Mouse (Mus musculus) liver, adult (tissue): ENCODE results near the gene Arhgap29.

ENCODE experiments used
- GATA4 ChIP-seq: IDR thresholded peaks from 2 replicates; pipeline ENCODE4 v1.6.1; 2014; ENCODE audit warnings: mild to moderate bottlenecking, low read length; ENCODE audit not compliant: insufficient replicate concordance

Gene Arhgap29

DNA sequence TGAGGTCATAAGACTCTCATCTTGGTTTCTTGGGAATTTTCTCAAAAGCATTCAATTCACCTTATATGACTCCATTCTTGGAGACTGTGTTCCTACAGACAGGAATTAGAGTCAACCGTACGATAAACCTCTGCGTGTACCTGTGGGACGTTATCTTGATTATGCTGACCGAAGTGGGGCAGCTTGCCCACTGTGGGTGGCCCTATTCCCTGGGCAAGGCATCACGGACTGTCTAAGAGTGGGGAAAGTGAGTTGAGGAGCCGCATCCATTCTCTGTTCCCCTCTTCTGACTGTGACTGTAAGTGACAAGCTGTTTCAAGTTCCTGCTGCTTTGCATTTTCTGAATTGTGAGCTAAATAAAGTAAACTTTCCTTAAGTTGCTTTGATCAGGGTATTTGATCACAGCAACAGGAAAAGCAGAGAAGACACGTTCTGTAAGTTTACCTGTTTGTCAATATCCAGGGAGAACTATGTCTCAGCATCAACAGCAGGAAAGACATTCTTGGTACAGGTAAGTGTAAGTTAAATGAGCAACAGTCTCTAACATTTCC lies at the start of gene Arhgap29:
Gene Arhgap29 (plus strand): TSS at position 501 of the 551 bp plus-strand sequence.
- no peak for TF ChIP-seq GATA4

DNA sequence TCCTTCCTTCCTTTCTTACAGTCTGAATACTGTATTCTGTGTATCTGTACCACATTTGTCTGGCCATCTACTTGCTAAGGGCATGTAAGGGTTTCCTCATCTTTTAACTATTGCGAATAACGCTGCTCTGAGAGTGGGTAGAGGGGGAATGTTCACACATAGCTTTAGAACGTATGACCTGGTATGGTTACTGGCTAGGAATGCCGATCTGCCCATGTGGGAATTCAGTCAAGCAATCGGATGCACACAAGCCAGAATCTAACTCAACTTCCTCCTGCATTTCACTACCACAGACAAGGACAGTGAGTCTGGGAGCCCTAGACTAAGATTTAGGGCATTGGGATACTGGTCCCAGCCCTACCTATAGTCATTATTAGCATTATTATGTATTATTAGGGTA lies 49.6 kb upstream of the Arhgap29 start:
- no peak for TF ChIP-seq GATA4

- TF ChIP-seq GATA4 = no peak
These were observed 49.1 kb upstream of the Arhgap29 start for GRCm38 (mm10) chr3:121903286-121903685.

DNA sequence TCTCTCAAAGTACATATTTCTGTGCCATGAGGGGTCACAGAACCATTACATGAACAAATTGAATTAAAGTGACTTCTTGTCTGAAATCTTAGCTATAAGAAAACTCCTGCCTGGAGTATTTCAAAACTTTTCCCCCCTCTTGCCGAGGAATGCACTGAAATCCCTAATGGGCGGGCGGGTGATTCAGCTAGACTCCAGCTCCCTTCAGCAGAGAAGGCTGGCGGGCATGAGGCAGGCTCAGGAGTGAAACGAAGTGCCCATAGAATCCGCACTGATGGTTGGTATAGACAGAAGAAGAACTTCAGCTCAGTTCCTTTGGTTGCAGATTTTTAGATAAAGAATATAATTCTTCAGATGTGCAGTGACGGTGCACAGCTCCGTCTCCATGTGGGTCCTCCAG lies 48.6 kb upstream of the Arhgap29 start:
- TF ChIP-seq GATA4 = no peak

DNA sequence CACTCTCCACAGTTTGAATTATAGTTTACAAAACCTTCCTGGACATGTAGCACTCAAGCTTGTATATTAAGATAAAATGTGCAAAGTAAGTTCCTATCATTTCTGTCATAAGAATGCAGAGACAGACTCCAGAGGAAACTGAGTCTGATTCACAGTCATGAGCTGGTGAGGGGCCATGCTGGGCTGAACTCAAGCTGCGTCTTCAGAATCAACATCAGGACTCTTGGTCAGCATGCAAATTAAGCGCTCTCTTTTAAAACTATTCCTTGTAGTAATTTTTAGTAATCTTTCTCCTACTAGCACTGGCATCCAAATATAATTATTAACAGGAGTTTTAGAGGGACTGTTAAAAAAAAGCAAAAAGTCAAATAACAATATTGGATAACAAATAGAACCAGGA lies 47.9 kb upstream of the Arhgap29 start:
- TF ChIP-seq GATA4 = no peak

DNA sequence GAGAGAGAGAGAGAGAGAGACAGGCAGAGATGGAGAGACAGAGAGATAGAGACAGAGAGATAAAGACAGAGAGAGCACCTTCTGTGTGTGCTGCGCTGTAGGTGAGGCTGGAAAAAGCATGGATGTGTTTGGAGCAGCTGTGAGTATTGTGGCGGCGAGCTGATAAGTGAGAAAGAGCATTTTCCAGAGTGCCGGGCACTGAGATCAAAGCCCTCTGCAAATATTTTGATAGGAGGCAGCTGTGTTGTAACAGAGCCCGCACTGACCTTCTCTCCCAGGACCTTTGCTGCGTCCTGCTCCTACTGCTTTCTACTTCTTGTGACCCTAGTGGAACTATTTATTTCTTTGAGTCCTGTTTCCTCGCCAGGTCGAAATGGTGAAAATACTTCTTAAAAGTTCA lies 45.7 kb upstream of the Arhgap29 start:
- TF ChIP-seq GATA4 = peak; percentile 76; the same call in 1 of the 2 replicates

DNA sequence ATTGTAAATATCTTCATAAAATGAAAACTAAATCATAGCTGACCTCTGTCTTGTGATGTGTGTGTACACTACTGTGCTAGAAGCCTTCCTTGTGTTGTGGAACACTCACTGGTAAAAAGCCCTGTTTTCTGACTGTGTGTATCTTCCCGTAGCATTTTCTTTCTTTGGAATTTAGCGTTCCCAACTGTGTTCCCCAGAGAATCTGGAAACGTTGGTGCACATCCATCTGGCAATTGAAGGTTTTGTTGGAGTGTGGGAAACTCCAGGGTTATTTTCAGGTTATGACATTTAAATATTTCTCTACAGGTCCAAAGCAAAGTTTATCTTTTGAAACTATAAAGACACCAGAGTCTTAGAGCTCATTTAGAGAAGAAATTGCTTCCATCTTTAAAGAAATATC lies 43.2 kb upstream of the Arhgap29 start:
- no peak for TF ChIP-seq GATA4

GRCm38 (mm10) chr3:121913476-121913875 lies 38.9 kb upstream of the Arhgap29 start:
- TF ChIP-seq GATA4 = no peak

- TF ChIP-seq GATA4 = peak; percentile 92
These were observed 37.7 kb upstream of the Arhgap29 start for GRCm38 (mm10) chr3:121914459-121915185.

GRCm38 (mm10) chr3:121915191-121915590 lies 37.1 kb upstream of the Arhgap29 start:
- TF ChIP-seq GATA4 = peak; percentile 66; the same call in 1 of the 2 replicates

- TF ChIP-seq GATA4 = no peak
These were observed 35.4 kb upstream of the Arhgap29 start for GRCm38 (mm10) chr3:121916802-121917532.

GRCm38 (mm10) chr3:121917658-121918057 lies 34.7 kb upstream of the Arhgap29 start:
- TF ChIP-seq GATA4 = no peak

GRCm38 (mm10) chr3:121919961-121920360 lies 32.4 kb upstream of the Arhgap29 start:
- TF ChIP-seq GATA4 = no peak

GRCm38 (mm10) chr3:121920769-121921168 lies 31.6 kb upstream of the Arhgap29 start:
- no peak for TF ChIP-seq GATA4

DNA sequence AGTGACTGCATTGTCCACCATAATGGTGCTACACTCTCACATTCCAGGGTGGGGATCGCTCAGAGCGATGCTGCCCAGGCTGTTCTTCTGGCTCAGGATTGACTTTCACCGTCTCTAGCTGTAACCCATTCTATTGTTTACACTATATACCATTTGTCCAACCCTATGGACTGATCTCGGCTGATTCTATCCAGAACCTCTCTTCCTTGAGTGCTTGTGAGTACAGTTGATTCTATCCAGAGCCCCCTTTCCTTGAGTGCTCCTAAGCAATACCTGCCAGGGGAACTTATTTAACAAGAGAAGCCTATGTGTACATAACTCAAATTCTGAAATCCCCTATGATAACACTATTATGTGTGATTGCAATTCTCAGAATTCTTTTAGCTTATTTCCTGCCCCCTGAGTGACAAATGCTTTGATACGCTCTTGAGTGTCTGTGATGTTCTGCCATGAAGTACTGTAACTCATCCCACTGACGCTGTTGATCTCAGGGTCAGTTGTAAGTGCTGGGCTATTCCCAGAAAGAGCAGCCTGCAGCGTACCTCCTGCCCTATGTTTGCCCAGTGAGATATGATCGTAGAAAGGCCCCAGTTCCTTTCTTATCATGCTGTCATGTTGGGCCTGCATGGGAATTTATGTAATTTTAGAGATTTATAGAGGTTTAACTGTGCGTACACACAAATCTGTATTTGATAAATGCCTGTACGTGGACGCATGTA lies 27.4 kb upstream of the Arhgap29 start:
- no peak for TF ChIP-seq GATA4

DNA sequence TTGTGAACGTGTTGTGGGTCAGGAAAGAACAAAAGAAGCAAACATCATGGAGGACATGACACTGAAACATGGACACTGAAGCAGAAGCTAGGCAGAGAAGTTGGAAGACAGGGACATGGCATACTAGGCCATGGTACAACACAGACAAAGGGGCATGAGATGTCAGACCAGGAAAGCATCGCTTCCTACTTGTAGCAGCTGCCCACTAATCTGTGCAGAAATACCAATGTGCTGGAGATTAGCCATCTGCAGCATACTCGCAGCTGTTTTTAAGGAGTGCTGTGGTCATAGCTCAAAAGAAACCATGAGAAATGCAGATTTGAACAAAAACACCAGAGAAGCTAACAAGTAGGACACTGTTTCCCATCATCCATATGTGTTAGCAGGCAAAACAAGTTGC lies 24.7 kb upstream of the Arhgap29 start:
- no peak for TF ChIP-seq GATA4

- TF ChIP-seq GATA4 = no peak
These were observed 19.5 kb upstream of the Arhgap29 start for GRCm38 (mm10) chr3:121932815-121933214.
